Mouse (Mus musculus): ENCODE results near the gene Gm4070.
"Not testable (repeated sequence)": the region's sequence is repeated elsewhere in the genome, so short reads cannot be mapped to it uniquely, and the experiment has no call there.

The Gm4070 gene

DNA sequence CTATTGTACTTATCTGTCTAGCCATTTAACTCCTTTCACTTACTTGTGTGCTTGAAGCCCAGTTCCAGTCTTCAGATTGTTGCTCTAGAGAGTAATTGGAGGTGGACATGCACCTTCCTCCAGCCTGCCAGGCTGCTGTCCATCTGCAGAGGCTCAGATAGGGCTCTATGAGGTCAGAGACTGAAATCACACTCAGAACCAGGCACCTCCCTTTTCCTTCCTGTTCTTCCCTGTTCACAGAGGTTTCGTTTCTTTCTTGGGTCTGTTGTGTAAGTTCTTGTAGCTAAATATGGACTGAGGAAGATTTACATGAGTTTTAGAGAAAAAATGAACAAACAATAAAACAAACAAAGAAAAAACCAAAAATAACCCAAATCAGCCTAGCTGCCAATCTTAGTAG lies at the start of gene Gm4070:
Gm4070 (minus strand) TSS at position 156 of the 400 bp plus-strand sequence.
- DNase-seq (ENCODE audit: low read depth, low spot score) = not testable (repeated sequence)

DNA sequence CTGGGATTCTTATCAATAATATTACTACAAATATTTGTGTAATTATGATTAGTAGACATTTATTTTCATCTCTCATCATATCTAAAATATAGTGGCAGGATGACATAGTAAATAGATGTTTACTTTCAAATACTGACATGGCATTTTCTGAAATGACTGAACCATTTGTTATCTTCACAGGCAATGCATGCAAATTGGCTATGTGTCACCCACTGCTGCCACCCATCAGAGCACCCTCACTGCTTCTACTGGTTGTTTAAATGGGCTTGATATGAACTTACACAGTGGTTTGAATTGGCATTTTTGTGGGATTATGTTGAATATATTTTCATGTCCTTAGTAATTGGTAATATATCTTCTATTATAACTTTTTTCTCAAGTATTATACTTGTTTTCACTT lies 773 bp upstream of the Gm4070 start:
- not testable (repeated sequence) for DNase-seq (ENCODE audit: low read depth, low spot score)

DNA sequence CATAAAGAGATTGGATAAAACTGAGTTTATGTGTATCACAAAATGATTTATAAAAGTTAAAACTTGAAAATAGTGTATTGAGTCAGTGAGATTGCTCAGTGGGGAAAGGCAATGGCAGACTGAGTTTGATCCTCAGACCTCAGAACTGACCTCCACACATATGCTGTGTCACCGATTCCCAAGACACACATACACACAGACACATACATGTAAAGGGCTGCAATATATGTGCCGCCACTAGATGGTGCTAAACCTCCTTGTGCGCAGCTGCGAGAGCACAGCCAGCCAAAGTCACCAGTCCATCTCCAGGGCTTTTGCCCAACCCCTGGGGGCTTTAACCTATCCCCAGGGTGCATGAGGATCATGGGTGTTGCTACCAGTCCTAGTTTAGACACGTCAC lies 1.4 kb downstream of the Gm4070 start:
- DNase-seq (ENCODE audit: low read depth, low spot score) = not testable (repeated sequence)

DNA sequence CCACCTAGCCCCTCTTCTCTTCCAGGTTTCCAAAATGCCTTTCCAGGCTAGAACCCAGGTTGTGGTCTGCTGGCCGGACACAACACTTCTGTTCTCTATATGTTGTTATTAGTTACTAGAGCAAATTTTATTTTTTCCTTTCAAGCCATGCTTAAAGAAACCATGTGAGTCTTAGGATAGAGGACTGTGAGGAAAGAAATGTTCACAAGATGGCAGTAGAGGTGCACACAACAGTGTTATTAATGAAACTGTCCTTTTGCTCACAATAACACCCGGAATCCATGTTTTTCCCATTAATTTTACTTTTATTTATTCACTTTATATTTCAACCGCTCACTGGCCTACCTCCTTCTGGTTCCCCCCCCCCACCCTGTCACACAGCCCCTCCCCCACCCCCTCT lies 8.5 kb downstream of the Gm4070 start:
- DNase-seq (ENCODE audit: low read depth, low spot score) = not testable (repeated sequence)

DNA sequence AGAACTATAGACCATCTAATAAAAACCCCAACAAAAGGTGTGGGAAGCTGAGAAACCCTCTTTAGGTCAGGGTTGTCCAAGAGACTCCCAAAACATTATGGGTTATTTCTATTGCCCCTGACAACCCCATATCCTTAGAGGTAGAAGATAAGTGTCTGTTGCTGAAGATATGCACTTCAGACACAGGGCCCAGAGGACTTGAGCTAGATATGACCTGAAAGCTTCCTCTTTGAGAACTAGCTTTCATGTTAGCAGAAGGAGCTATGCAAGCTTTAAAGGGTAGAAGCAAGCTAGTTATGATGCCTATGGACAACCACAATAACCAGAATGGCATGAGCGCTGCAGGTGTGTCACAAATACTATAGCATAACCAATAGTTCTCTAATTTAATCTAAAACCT lies 21.6 kb downstream of the Gm4070 start:
- not testable (repeated sequence) for DNase-seq (ENCODE audit: low read depth, low spot score)

DNA sequence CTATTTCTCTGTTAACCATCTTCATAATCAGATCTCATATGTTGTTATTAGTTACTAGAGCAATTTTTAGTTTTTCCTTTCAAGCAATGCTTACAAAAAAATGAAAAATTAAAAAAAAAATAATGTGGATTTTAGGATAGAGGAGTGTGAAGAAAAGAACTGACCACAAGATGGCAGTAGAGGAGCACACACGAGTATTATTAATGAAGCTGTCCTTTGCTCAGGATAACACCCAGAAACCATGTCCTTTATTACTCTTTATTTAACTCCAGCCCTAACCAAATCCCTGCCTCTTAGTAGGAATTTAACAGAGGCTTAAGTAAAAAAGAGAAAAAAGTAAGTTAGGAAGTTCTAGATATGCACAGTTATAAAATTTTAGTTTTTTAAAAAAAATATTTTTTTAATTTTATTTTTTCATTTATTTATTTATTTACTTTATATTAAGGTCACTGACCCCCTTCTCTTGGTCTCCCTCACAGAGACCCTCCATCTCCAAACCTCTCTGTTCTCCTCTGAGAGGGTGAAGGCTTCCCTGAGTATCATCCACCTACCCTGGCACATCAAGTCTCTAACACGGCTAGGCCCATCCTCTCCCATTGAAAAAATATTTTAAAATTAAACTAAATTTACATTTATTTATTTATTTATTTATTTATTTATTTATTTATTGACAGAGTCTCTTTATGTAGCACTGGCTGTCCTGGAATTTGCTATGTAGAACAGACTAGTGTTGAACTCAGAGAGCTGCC lies 70.0 kb downstream of the Gm4070 start:
- DNase-seq (ENCODE audit: low read depth, low spot score) = not testable (repeated sequence)

DNA sequence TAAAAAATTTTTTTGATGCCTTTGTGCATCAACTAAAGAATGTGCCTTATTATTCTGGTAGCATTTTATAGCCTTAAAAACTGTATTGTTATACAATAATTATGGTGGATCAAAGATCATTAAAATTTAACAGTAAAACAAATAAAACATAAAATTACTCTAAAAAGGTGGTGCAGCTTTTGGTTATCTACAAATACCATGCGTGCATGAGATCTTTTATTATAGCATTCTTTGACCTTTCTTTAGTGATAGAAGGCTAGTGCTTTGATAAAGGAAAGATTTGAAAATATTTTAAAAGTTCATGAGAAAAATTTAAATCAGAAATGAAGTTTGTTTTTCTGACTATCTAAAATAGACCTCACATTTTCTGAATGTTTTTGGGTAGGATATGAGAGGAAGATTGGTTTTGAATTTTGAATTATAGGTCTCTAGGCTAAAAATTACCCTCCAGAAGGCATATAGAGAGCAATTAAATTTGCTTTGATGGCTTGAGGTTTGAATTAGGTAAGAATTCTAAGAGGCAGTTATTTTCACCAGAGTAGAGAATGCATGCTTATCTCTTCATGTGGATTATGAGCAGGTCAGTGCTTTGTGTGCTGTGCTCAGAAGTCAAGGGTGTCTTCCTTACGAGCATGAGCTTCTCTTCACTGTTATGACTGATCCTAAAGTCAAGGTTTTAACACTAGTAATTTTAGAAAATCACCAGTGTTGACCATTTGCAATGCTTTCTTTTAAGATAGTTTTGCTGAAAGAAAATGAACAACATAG lies 73.9 kb downstream of the Gm4070 start:
- DNase-seq (ENCODE audit: low read depth, low spot score) = not testable (repeated sequence)

DNA sequence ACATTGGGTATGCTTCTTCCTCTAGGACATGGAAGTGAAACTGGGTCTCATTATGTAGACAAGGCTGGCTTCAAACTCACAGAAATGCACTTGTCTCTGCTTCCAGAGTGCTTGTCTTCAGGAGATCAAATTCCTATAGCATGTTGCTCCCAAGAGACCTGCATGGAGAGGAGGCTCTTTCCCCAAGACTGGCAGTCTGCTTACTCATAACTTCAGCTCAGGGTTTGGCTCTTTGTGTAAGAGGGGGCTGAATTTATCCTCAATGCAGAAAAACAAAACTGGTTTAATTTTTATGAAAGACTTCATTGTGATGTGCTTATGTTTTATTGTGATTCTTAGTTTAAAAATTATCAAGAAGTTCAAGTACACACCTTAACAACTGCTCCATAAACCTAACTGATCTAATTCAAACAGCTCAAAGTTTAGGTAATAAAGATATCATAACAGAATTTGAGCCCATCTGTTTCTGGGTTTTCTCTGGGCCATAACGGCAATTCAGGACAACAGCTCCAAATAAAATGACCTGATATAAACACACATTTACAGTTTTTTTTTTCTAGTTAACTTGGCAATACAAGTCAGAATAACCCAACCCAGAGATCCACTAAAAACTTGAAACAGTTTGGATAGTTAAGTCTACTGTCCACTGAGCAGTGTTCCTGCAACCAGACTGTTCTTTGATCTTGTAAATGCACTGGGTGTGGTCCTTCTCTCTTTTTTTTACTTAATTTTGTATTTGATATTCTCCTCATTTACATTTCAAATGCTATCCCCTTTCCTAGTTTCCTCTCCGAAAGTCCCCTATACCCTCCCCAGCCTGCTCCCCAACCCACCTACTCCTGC lies 97.8 kb downstream of the Gm4070 start:
- DNase-seq (ENCODE audit: low read depth, low spot score) = not testable (repeated sequence)
